Mouse (Mus musculus) MEL (cell line): ENCODE data around the gene Dusp8. TPM values are rescaled to one million over a fixed set of nuclear protein-coding genes. Genes with fewer than 3 reads are reported as not detected.

Experiments used
- DNase-seq: peaks from one replicate; pipeline ENCODE4 v3.0.0; 2011; ENCODE audit warnings: low read depth, low spot score
- H3K27ac ChIP-seq: 2 replicates; pipeline ENCODE4 v1.5.1; 2012; ENCODE audit warnings: low read depth, mild to moderate bottlenecking, control low read depth, low read length, moderate library complexity; ENCODE audit not compliant: control insufficient read depth
- H3K27me3 ChIP-seq, 2 experiments: fragments of 150-350 bp in 1 of 2; sonication (generic) in 1 of 2; 2 replicates each; pipeline ENCODE4 v1.6.1; 2012; ENCODE audit warnings: low read length in 2 of 2, mild to moderate bottlenecking in 2 of 2, improper control_type of control experiment in 1 of 2, moderate library complexity in 1 of 2; ENCODE audit not compliant: insufficient read depth in 2 of 2, control insufficient read depth in 1 of 2
- H3K36me3 ChIP-seq, 2 experiments: 2 replicates each; pipeline ENCODE4 v1.6.1; 2012 to 2014; ENCODE audit warnings: low read length in 2 of 2, improper control_type of control experiment in 1 of 2, inconsistent platforms in 1 of 2, mild to moderate bottlenecking in 1 of 2; ENCODE audit not compliant: insufficient read depth in 2 of 2, control insufficient read depth in 1 of 2
- H3K4me1 ChIP-seq, 2 experiments: fragments of 150-350 bp in 1 of 2; sonication (generic) in 1 of 2; 2 replicates each; pipeline ENCODE4 v1.6.1; 2012; ENCODE audit warnings: low read length in 2 of 2, improper control_type of control experiment in 1 of 2, mild to moderate bottlenecking in 1 of 2; ENCODE audit not compliant: insufficient read depth in 2 of 2, control insufficient read depth in 1 of 2
- H3K4me3 ChIP-seq, 2 experiments: fragments of 150-350 bp in 1 of 2; sonication (generic) in 1 of 2; 2 replicates each; pipeline ENCODE4 v1.5.1; 2012; ENCODE audit warnings: low read depth in 2 of 2, low read length in 2 of 2, mild to moderate bottlenecking in 2 of 2, moderate library complexity in 2 of 2, control low read depth in 1 of 2, improper control_type of control experiment in 1 of 2; ENCODE audit not compliant: control insufficient read depth in 1 of 2, insufficient read depth in 1 of 2
- H3K79me2 ChIP-seq: 2 replicates; pipeline ENCODE4 v1.6.1; 2012; ENCODE audit warnings: mild to moderate bottlenecking, low read length, moderate library complexity; ENCODE audit not compliant: control insufficient read depth, poor library complexity, insufficient read depth
- H3K9ac ChIP-seq: 2 replicates; pipeline ENCODE4 v1.6.1; 2012; ENCODE audit warnings: low read depth, mild to moderate bottlenecking, control low read depth, low read length, moderate library complexity; ENCODE audit not compliant: control insufficient read depth, poor library complexity, severe bottlenecking
- H3K9me3 ChIP-seq: fragments of 150-350 bp; sonication (generic); replicated peaks from 2 replicates; pipeline ENCODE4 v1.6.1; 2012; ENCODE audit warnings: mild to moderate bottlenecking, low read length, improper control_type of control experiment, moderate library complexity; ENCODE audit not compliant: insufficient read depth
- CHD1 ChIP-seq: IDR thresholded peaks from 2 replicates; pipeline ENCODE4 v1.6.1; 2012; ENCODE audit warnings: low read depth, mild to moderate bottlenecking, inconsistent platforms, low read length, improper control_type of control experiment
- CTCF ChIP-seq, 3 experiments: IDR thresholded peaks in 2 of 3; conservative IDR thresholded peaks in 1 of 3; 2 replicates each; pipeline ENCODE4 v1.5.1; 2011 to 2012; ENCODE audit warnings: low read length in 3 of 3, low read depth in 2 of 3, mild to moderate bottlenecking in 2 of 3, improper control_type of control experiment in 1 of 3, inconsistent platforms in 1 of 3, mixed read lengths in 1 of 3, moderate library complexity in 1 of 3; ENCODE audit not compliant: control insufficient read depth in 1 of 3, insufficient read depth in 1 of 3, poor library complexity in 1 of 3, severe bottlenecking in 1 of 3
- ETS1 ChIP-seq: IDR thresholded peaks from 2 replicates; pipeline ENCODE4 v1.6.1; 2012; ENCODE audit warnings: low read depth, mild to moderate bottlenecking, inconsistent platforms, low read length, improper control_type of control experiment, moderate library complexity
- GABPA ChIP-seq: IDR thresholded peaks from 2 replicates; pipeline ENCODE4 v1.6.1; 2012; ENCODE audit warnings: low read depth, mild to moderate bottlenecking, inconsistent platforms, low read length, improper control_type of control experiment, moderate library complexity
- GATA1 ChIP-seq: IDR thresholded peaks from 2 replicates; pipeline ENCODE4 v1.6.1; 2011; ENCODE audit warnings: low read depth, low read length, improper control_type of control experiment
- KAT2A ChIP-seq: conservative IDR thresholded peaks from 2 replicates; pipeline ENCODE4 v1.6.1; 2012; ENCODE audit warnings: low read depth, low read length, improper control_type of control experiment, inconsistent platforms
- MXI1 ChIP-seq: IDR thresholded peaks from 2 replicates; pipeline ENCODE4 v1.6.1; 2011; ENCODE audit warnings: mild to moderate bottlenecking, low read depth, low read length, improper control_type of control experiment
- MYB ChIP-seq: IDR thresholded peaks from 2 replicates; pipeline ENCODE4 v1.6.1; 2011; ENCODE audit warnings: mild to moderate bottlenecking, low read depth, low read length, improper control_type of control experiment
- NRF1 ChIP-seq: IDR thresholded peaks from 2 replicates; pipeline ENCODE4 v1.6.1; 2014; ENCODE audit warnings: low read depth, mild to moderate bottlenecking, inconsistent platforms, low read length, improper control_type of control experiment, moderate library complexity; ENCODE audit not compliant: poor library complexity, insufficient read depth, severe bottlenecking
- POLR2A ChIP-seq, 2 experiments: IDR thresholded peaks; 2 replicates each; pipeline ENCODE4 v1.6.1; 2011 to 2012; ENCODE audit warnings: low read length in 2 of 2, mild to moderate bottlenecking in 2 of 2, control low read depth in 1 of 2, improper control_type of control experiment in 1 of 2, low read depth in 1 of 2, moderate library complexity in 1 of 2; ENCODE audit not compliant: control insufficient read depth in 1 of 2, insufficient read depth in 1 of 2, poor library complexity in 1 of 2
- POLR2AphosphoS2 ChIP-seq: IDR thresholded peaks from 2 replicates; pipeline ENCODE4 v1.6.1; 2011; ENCODE audit warnings: low read length, improper control_type of control experiment
- POLR2AphosphoS5 ChIP-seq: IDR thresholded peaks from 2 replicates; pipeline ENCODE4 v1.6.1; 2012; ENCODE audit warnings: low read depth, borderline replicate concordance, mild to moderate bottlenecking, inconsistent platforms, low read length, moderate library complexity, mixed read lengths
- RCOR1 ChIP-seq: IDR thresholded peaks from 2 replicates; pipeline ENCODE4 v1.6.1; 2012; ENCODE audit warnings: low read depth, mild to moderate bottlenecking, inconsistent platforms, low read length, improper control_type of control experiment
- SIN3A ChIP-seq: IDR thresholded peaks from 2 replicates; pipeline ENCODE4 v1.6.1; 2012; ENCODE audit warnings: low read length, improper control_type of control experiment, inconsistent platforms
- SMC3 ChIP-seq: IDR thresholded peaks from 2 replicates; pipeline ENCODE4 v1.6.1; 2011; ENCODE audit warnings: low read depth, low read length, improper control_type of control experiment
- TBP ChIP-seq: IDR thresholded peaks from 2 replicates; pipeline ENCODE4 v1.8.0; 2011; ENCODE audit warnings: low read depth, low read length, improper control_type of control experiment
- TCF12 ChIP-seq: IDR thresholded peaks from 2 replicates; pipeline ENCODE4 v1.6.1; 2014; ENCODE audit warnings: low read depth, mild to moderate bottlenecking, inconsistent platforms, low read length, improper control_type of control experiment, moderate library complexity
- UBTF ChIP-seq: IDR thresholded peaks from 2 replicates; pipeline ENCODE4 v1.6.1; 2012; ENCODE audit warnings: low read depth, mild to moderate bottlenecking, inconsistent platforms, low read length, improper control_type of control experiment, moderate library complexity, borderline replicate concordance; ENCODE audit not compliant: insufficient read depth
- USF2 ChIP-seq, 2 experiments: IDR thresholded peaks; 2 replicates each; pipeline ENCODE4 v1.6.1; 2011 to 2012; ENCODE audit warnings: improper control_type of control experiment in 2 of 2, low read length in 2 of 2, borderline replicate concordance in 1 of 2, inconsistent platforms in 1 of 2, low read depth in 1 of 2, mild to moderate bottlenecking in 1 of 2; ENCODE audit not compliant: insufficient read depth in 1 of 2
- ZMIZ1 ChIP-seq: IDR thresholded peaks from 2 replicates; pipeline ENCODE4 v1.6.1; 2012; ENCODE audit warnings: low read depth, mild to moderate bottlenecking, inconsistent platforms, low read length, improper control_type of control experiment, moderate library complexity
- ZNF384 ChIP-seq: IDR thresholded peaks from 2 replicates; pipeline ENCODE4 v1.6.1; 2012; ENCODE audit warnings: low read depth, mild to moderate bottlenecking, inconsistent platforms, low read length, improper control_type of control experiment
- polyA plus RNA-seq, 2 experiments: library from polyadenylated mRNA; stranded (reverse) in 1 of 2; unstranded in 1 of 2; fragments of >175 nt in 1 of 2; fragments of >200 nt in 1 of 2; gene quantifications; 2 replicates each; pipeline versions ENCODE4 v1.2.1 to v1.2.4; 2012; ENCODE audit warnings: low replicate concordance in 2 of 2, low read depth in 1 of 2; ENCODE audit not compliant: insufficient read length in 2 of 2, insufficient read depth in 1 of 2, missing spikeins in 1 of 2
- total RNA-seq: library from RNA; depleted of rRNA; stranded (reverse); fragments of 300-350 nt; gene quantifications from 2 replicates; pipeline ENCODE4 v1.2.3, GENCODE M21; 2012

Dusp8 gene
- total and polyA plus RNA-seq, 3 experiments, result 0.23 to 0.31 TPM; not detected in 1

- H3K4me3 ChIP-seq, result no peak overlapping the region
- no peaks in the 10 kb centered on the region for H3K27me3 ChIP-seq
- H3K4me1 ChIP-seq, result peaks cover 4 to 11% of the 10 kb centered on the region in 2 experiments; a peak in 3 of 4 replicates
- H3K27ac ChIP-seq, result no peak overlapping the region
- H3K9me3 ChIP-seq, result no peaks in the 10 kb centered on the region
- H3K36me3 ChIP-seq, result peaks cover 0 to 13% of the 10 kb centered on the region in 2 experiments
- DNase-seq, result no peak
- no peak overlapping the region for H3K9ac ChIP-seq
- H3K79me2 ChIP-seq, result peaks cover 38% of the 10 kb centered on the region
- TF ChIP-seq POLR2AphosphoS5 (no peak), ZMIZ1 (no peak), RCOR1 (no peak), POLR2A (IDR thresholded peaks at IDR 0.05; ENCODE audit: control insufficient read depth in 1 of 2, insufficient read depth in 1 of 2, low read depth in 1 of 2, low read length in 2 of 2, poor library complexity in 1 of 2) (no peak), CHD1 (no peak), USF2 (IDR thresholded peaks at IDR 0.05; ENCODE audit: borderline replicate concordance in 1 of 2, insufficient read depth in 1 of 2, low read depth in 1 of 2, low read length in 2 of 2) (no peak)
- TF ChIP-seq, all 39 proteins: peak for 0
These were observed 40.2 kb downstream of the Dusp8 start for GRCm38 (mm10) chr7:142055431-142055830.

GRCm38 (mm10) chr7:142050536-142050935, 45.1 kb downstream of the Dusp8 start:
- Histone ChIP-seq H3K9ac (no peak overlapping the region), H3K9me3 (no peaks in the 10 kb centered on the region), H3K27ac (no peak overlapping the region), H3K4me1 (no peaks in the 10 kb centered on the region), H3K27me3 (no peaks in the 10 kb centered on the region), H3K4me3 (no peak overlapping the region), H3K36me3 (peaks cover 0 to 4% of the 10 kb centered on the region in 2 experiments; a peak in 1 of 4 replicates), H3K79me2 (peaks cover 1% of the 10 kb centered on the region; the same call in 1 of the 2 replicates)
- no peak for DNase-seq
- TF ChIP-seq UBTF (no peak), SMC3 (no peak), TBP (no peak), SIN3A (no peak), MYB (no peak)

GRCm38 (mm10) chr7:142045932-142046331, 49.7 kb downstream of the Dusp8 start:
- Histone ChIP-seq H3K4me1 (no peaks in the 10 kb centered on the region), H3K79me2 (0 out of 2 replicates have a peak, but pooled peaks cover 1% of the 10 kb centered on the region), H3K9ac (no peak overlapping the region), H3K27me3 (no peaks in the 10 kb centered on the region), H3K27ac (no peak overlapping the region), H3K36me3 (peaks cover 0 to 4% of the 10 kb centered on the region in 2 experiments; a peak in 1 of 4 replicates), H3K4me3 (no peak overlapping the region), H3K9me3 (no peaks in the 10 kb centered on the region)
- DNase-seq, result no peak
- no peak for TF ChIP-seq GABPA
- no peak for TF ChIP-seq CTCF (IDR thresholded peaks at IDR 0.05 in 2 of 3, conservative IDR thresholded peaks at IDR 0.05 in 1 of 3; ENCODE audit: control insufficient read depth in 1 of 3, insufficient read depth in 1 of 3, low read depth in 2 of 3, low read length in 3 of 3, poor library complexity in 1 of 3, severe bottlenecking in 1 of 3)
- no peak for TF ChIP-seq TBP
- TF ChIP-seq UBTF, result no peak
- TF ChIP-seq POLR2AphosphoS2, result no peak
- TF ChIP-seq RCOR1, result no peak
- no peak for TF ChIP-seq POLR2A (IDR thresholded peaks at IDR 0.05; ENCODE audit: control insufficient read depth in 1 of 2, insufficient read depth in 1 of 2, low read depth in 1 of 2, low read length in 2 of 2, poor library complexity in 1 of 2)
- no peak for TF ChIP-seq MXI1
- TF ChIP-seq KAT2A, result no peak
- no peak for TF ChIP-seq ZNF384
- no peak for TF ChIP-seq TCF12
- no peak for TF ChIP-seq CHD1
- no peak for TF ChIP-seq USF2 (IDR thresholded peaks at IDR 0.05; ENCODE audit: borderline replicate concordance in 1 of 2, insufficient read depth in 1 of 2, low read depth in 1 of 2, low read length in 2 of 2)
- no peak for TF ChIP-seq GATA1
- no peak for TF ChIP-seq ETS1
- TF ChIP-seq NRF1, result no peak
